Mouse (Mus musculus) brain, embryonic 14.5 days (tissue): Measurements from ENCODE around the gene Nsl1.

Source experiments
- CTCF ChIP-seq: fragments of 200-500 bp; IDR thresholded peaks from 2 replicates; pipeline ENCODE4 v1.5.1; 2012; ENCODE audit warnings: inconsistent platforms, mild to moderate bottlenecking, moderate library complexity, borderline replicate concordance; ENCODE audit not compliant: insufficient read depth, insufficient read length; ENCODE audit errors: extremely low read depth
- POLR2A ChIP-seq: fragments of 200-500 bp; IDR thresholded peaks from 2 replicates; pipeline ENCODE4 v1.6.1; 2012; ENCODE audit warnings: mild to moderate bottlenecking, inconsistent platforms, borderline replicate concordance; ENCODE audit not compliant: poor library complexity, insufficient read depth, insufficient read length, severe bottlenecking; ENCODE audit errors: extremely low read depth

DNA sequence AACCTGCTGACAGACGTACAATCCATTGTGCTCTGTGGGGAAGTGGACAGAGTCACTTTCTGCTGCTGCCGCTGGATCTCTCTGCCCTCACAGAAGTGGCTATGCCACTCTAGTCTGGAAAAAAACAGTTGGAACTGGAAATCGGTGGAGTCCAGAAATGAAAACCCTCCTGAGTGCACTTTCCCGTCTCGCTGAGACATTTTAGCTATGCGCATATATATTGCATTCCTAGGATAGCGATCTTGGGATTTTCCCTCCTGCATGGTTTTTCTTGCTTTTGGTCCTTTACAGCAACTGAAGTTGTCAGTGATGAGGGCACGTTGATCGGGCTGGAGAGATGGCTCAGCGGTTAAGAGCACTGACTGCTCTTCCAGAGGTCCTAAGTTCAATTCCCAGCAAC, 32.6 kb upstream of the Nsl1 start:
- no peak for TF ChIP-seq CTCF
- TF ChIP-seq POLR2A = no peak
